Mouse (Mus musculus): ENCODE measurements around the gene Pycr1. TPM values are rescaled to one million over a fixed set of nuclear protein-coding genes. Genes with fewer than 3 reads are reported as not detected.
A peak's percentile ranks its signal among the peaks of the same experiment; 100 is the strongest.

The Pycr1 gene
- polyA plus RNA-seq, 1 experiment from 2014 or later = 5.7 TPM

GRCm38 (mm10) chr11:120673594-120674122, 30.1 kb upstream of the Pycr1 start:
- ATAC-seq (ENCODE audit: insufficient read depth) = peak; percentile 11
- Histone ChIP-seq H3K4me1 (replicated peaks) (peaks cover 42% of the 10 kb centered on the region), H3K9me3 (replicated peaks) (no peaks in the 10 kb centered on the region), H3K4me2 (peak overlapping the region; percentile 91), H3K27ac (replicated peaks) (peak overlapping the region; percentile 91), H3K36me3 (replicated peaks) (peaks cover 21% of the 10 kb centered on the region), H3K9ac (peak overlapping the region; percentile 73), H3K4me3 (replicated peaks) (peak overlapping the region; percentile 85), H3K27me3 (0 out of 2 replicates have a peak, but pooled peaks cover 6% of the 10 kb centered on the region)
- 22% methylated on average over 12 of the region's 12 CpGs for WGBS (ENCODE audit: insufficient replicate concordance)

- peaks cover 42% of the 10 kb centered on the region for H3K4me1 ChIP-seq (replicated peaks)
- peak; percentile 97 for ATAC-seq (ENCODE audit: insufficient read depth)
- H3K36me3 ChIP-seq (replicated peaks) = peaks cover 14% of the 10 kb centered on the region
- H3K27ac ChIP-seq (replicated peaks) = peak within 1 kb of the TSS; percentile 91
- peak within 1 kb of the TSS; percentile 73 for H3K9ac ChIP-seq
- no peaks in the 10 kb centered on the region for H3K9me3 ChIP-seq (replicated peaks)
- H3K4me2 ChIP-seq = peak within 1 kb of the TSS; percentile 91
- H3K4me3 ChIP-seq (replicated peaks) = peak within 1 kb of the TSS; percentile 85
- 0 out of 2 replicates have a peak, but pooled peaks cover 6% of the 10 kb centered on the region for H3K27me3 ChIP-seq
- 1% methylated on average over 78 of the region's 83 CpGs for WGBS (ENCODE audit: insufficient replicate concordance)
These were observed 29.4 kb upstream of the Pycr1 start, which contains the start of gene Aspscr1 for GRCm38 (mm10) chr11:120672687-120673593. Gene Aspscr1 (plus strand): TSS chr11:120672973.

- Histone ChIP-seq H3K4me1 (replicated peaks) (no peaks in the 10 kb centered on the region), H3K9ac (no peak overlapping the region), H3K4me3 (replicated peaks) (no peak overlapping the region), H3K27ac (replicated peaks) (no peak overlapping the region), H3K36me3 (replicated peaks) (no peaks in the 10 kb centered on the region), H3K9me3 (replicated peaks) (no peaks in the 10 kb centered on the region), H3K4me2 (no peak overlapping the region), H3K27me3 (peaks cover 58% of the 10 kb centered on the region)
- 24% methylated on average over 3 of the region's 3 CpGs for WGBS (ENCODE audit: insufficient replicate concordance)
- ATAC-seq (ENCODE audit: insufficient read depth) = no peak
These were observed 23.0 kb upstream of the Pycr1 start for GRCm38 (mm10) chr11:120666617-120667016.

- Histone ChIP-seq H3K9me3 (replicated peaks) (no peaks in the 10 kb centered on the region), H3K27ac (replicated peaks) (no peak overlapping the region), H3K4me2 (no peak overlapping the region), H3K27me3 (peaks cover 69% of the 10 kb centered on the region), H3K9ac (no peak overlapping the region), H3K4me3 (replicated peaks) (no peak overlapping the region), H3K36me3 (replicated peaks) (no peaks in the 10 kb centered on the region), H3K4me1 (replicated peaks) (peaks cover 10% of the 10 kb centered on the region)
- WGBS (ENCODE audit: insufficient replicate concordance) = 68% methylated on average over 3 of the region's 3 CpGs
- ATAC-seq (ENCODE audit: insufficient read depth) = no peak
These were observed 21.8 kb upstream of the Pycr1 start for GRCm38 (mm10) chr11:120665406-120665805.

- H3K4me3 ChIP-seq (replicated peaks) = no peak overlapping the region
- no peak overlapping the region for H3K4me2 ChIP-seq
- H3K9me3 ChIP-seq (replicated peaks) = no peaks in the 10 kb centered on the region
- H3K27ac ChIP-seq (replicated peaks) = no peak overlapping the region
- H3K36me3 ChIP-seq (replicated peaks) = no peaks in the 10 kb centered on the region
- ATAC-seq (ENCODE audit: insufficient read depth) = no peak
- peaks cover 25% of the 10 kb centered on the region for H3K4me1 ChIP-seq (replicated peaks)
- H3K9ac ChIP-seq = no peak overlapping the region
- 74% methylated on average over 5 of the region's 5 CpGs for WGBS (ENCODE audit: insufficient replicate concordance)
- peaks cover 80% of the 10 kb centered on the region for H3K27me3 ChIP-seq
These were observed 20.1 kb upstream of the Pycr1 start for GRCm38 (mm10) chr11:120663714-120664113.

GRCm38 (mm10) chr11:120662759-120663158, 19.2 kb upstream of the Pycr1 start:
- peaks cover 25% of the 10 kb centered on the region for H3K4me1 ChIP-seq (replicated peaks)
- H3K36me3 ChIP-seq (replicated peaks) = no peaks in the 10 kb centered on the region
- WGBS (ENCODE audit: insufficient replicate concordance) = 61% methylated on average over 6 of the region's 6 CpGs
- peaks cover 90% of the 10 kb centered on the region for H3K27me3 ChIP-seq
- H3K4me3 ChIP-seq (replicated peaks) = no peak overlapping the region
- ATAC-seq (ENCODE audit: insufficient read depth) = no peak
- H3K27ac ChIP-seq (replicated peaks) = no peak overlapping the region
- no peaks in the 10 kb centered on the region for H3K9me3 ChIP-seq (replicated peaks)
- no peak overlapping the region for H3K9ac ChIP-seq
- no peak overlapping the region for H3K4me2 ChIP-seq

GRCm38 (mm10) chr11:120661076-120661460, 17.5 kb upstream of the Pycr1 start, which contains the start of gene Notum:
Gene Notum (minus strand): TSS chr11:120661175.
- no peaks in the 10 kb centered on the region for H3K9me3 ChIP-seq (replicated peaks)
- 1% methylated on average over 35 of the region's 35 CpGs for WGBS (ENCODE audit: insufficient replicate concordance)
- H3K27me3 ChIP-seq = peaks cover 98% of the 10 kb centered on the region
- H3K4me3 ChIP-seq (replicated peaks) = peak within 1 kb of the TSS; percentile 45
- no peak within 1 kb of the TSS for H3K9ac ChIP-seq
- H3K27ac ChIP-seq (replicated peaks) = no peak within 1 kb of the TSS
- H3K4me2 ChIP-seq = peak within 1 kb of the TSS; percentile 66
- peaks cover 25% of the 10 kb centered on the region for H3K4me1 ChIP-seq (replicated peaks)
- no peaks in the 10 kb centered on the region for H3K36me3 ChIP-seq (replicated peaks)
- no peak for ATAC-seq (ENCODE audit: insufficient read depth)

- Histone ChIP-seq H3K4me1 (replicated peaks) (peaks cover 25% of the 10 kb centered on the region), H3K27me3 (peaks cover 97% of the 10 kb centered on the region), H3K4me2 (peak overlapping the region; percentile 66), H3K4me3 (replicated peaks) (peak overlapping the region; percentile 45), H3K27ac (replicated peaks) (no peak overlapping the region), H3K9ac (no peak overlapping the region), H3K36me3 (replicated peaks) (no peaks in the 10 kb centered on the region), H3K9me3 (replicated peaks) (no peaks in the 10 kb centered on the region)
- WGBS (ENCODE audit: insufficient replicate concordance) = under 1% methylated on average over 93 of the region's 95 CpGs
- peak; percentile 23; the same call in 1 of the 2 replicates for ATAC-seq (ENCODE audit: insufficient read depth)
These were observed 16.9 kb upstream of the Pycr1 start for GRCm38 (mm10) chr11:120660301-120661075.

- peak overlapping the region; percentile 66 for H3K4me2 ChIP-seq
- no peak overlapping the region for H3K27ac ChIP-seq (replicated peaks)
- 0 out of 2 replicates have a peak, but pooled peaks have one; percentile 9 for ATAC-seq (ENCODE audit: insufficient read depth)
- H3K9me3 ChIP-seq (replicated peaks) = no peaks in the 10 kb centered on the region
- peaks cover 25% of the 10 kb centered on the region for H3K4me1 ChIP-seq (replicated peaks)
- H3K36me3 ChIP-seq (replicated peaks) = no peaks in the 10 kb centered on the region
- H3K27me3 ChIP-seq = peaks cover 94% of the 10 kb centered on the region
- 3% methylated on average over 50 of the region's 50 CpGs for WGBS (ENCODE audit: insufficient replicate concordance)
- peak overlapping the region; percentile 45 for H3K4me3 ChIP-seq (replicated peaks)
- no peak overlapping the region for H3K9ac ChIP-seq
These were observed 16.1 kb upstream of the Pycr1 start for GRCm38 (mm10) chr11:120659509-120660300.

GRCm38 (mm10) chr11:120658876-120659410, 15.4 kb upstream of the Pycr1 start:
- no peak for ATAC-seq (ENCODE audit: insufficient read depth)
- Histone ChIP-seq H3K27me3 (peaks cover 95% of the 10 kb centered on the region), H3K27ac (replicated peaks) (no peak overlapping the region), H3K4me3 (replicated peaks) (no peak overlapping the region), H3K4me2 (peak overlapping the region; percentile 18), H3K9me3 (replicated peaks) (no peaks in the 10 kb centered on the region), H3K9ac (no peak overlapping the region), H3K4me1 (replicated peaks) (peaks cover 25% of the 10 kb centered on the region), H3K36me3 (replicated peaks) (no peaks in the 10 kb centered on the region)
- WGBS (ENCODE audit: insufficient replicate concordance) = 4% methylated on average over 24 of the region's 24 CpGs

Measured in liver, embryonic 15.5 days (tissue).